Mouse (Mus musculus): Measurements from ENCODE around the gene Pds5a.

Gene Pds5a

GRCm38 (mm10) chr5:65574876-65575275 lies 123.2 kb downstream of the Pds5a start:
- no peak for DNase-seq (ENCODE audit: low spot score in 2 of 2)

GRCm38 (mm10) chr5:65565486-65565885 lies 132.6 kb downstream of the Pds5a start:
- DNase-seq (ENCODE audit: low spot score in 2 of 2), result no peak

GRCm38 (mm10) chr5:65561125-65561893 lies 136.8 kb downstream of the Pds5a start:
- no peak for DNase-seq (ENCODE audit: low spot score in 2 of 2)

- no peak for DNase-seq (ENCODE audit: low spot score in 2 of 2)
Observed at GRCm38 (mm10) chr5:65557109-65557508, 141.0 kb downstream of the Pds5a start.
